Mouse (Mus musculus): Measurements from ENCODE around the gene Ryr3.

GRCm38 (mm10) chr2:112630669-112631068 lies 586.2 kb downstream of the Ryr3 start:
- TF ChIP-seq CTCF (IDR thresholded peaks at IDR 0.05; ENCODE audit: extremely low read depth, insufficient read length, insufficient replicate concordance, low read depth, low read length), result no peak
- TF ChIP-seq POLR2A (IDR thresholded peaks at IDR 0.05; ENCODE audit: low read depth, low read length), result no peak

Data from small intestine, adult 2 months (tissue).